Mouse (Mus musculus) G1E (cell line): ENCODE data around the gene Ccser1.

Source experiments
- CTCF ChIP-seq: IDR thresholded peaks from 2 replicates; pipeline ENCODE4 v1.5.1; 2012; ENCODE audit warnings: low read depth, low read length, inconsistent platforms, mixed read lengths
- GATA1 ChIP-seq: IDR thresholded peaks from 2 replicates; pipeline ENCODE4 v1.6.1; 2012; ENCODE audit warnings: borderline replicate concordance, low read length, inconsistent platforms, mixed read lengths
- GATA2 ChIP-seq: IDR thresholded peaks from 2 replicates; pipeline ENCODE4 v1.6.1; 2012; ENCODE audit warnings: low read depth, low read length, inconsistent platforms, borderline replicate concordance
- TAL1 ChIP-seq: conservative IDR thresholded peaks from 2 replicates; pipeline ENCODE4 v1.6.1; 2012; ENCODE audit warnings: low read depth, low read length, inconsistent platforms, mixed read lengths

GRCm38 (mm10) chr6:61387046-61387445, 206.9 kb downstream of the Ccser1 start:
- TF ChIP-seq GATA1 (no peak), TAL1 (no peak), CTCF (no peak), GATA2 (no peak)
